Mouse (Mus musculus) CH12.LX (cell line): Measurements from ENCODE around the gene Nasp. TPM values are rescaled to one million over a fixed set of nuclear protein-coding genes. Genes with fewer than 3 reads are reported as not detected.
A peak's percentile ranks its signal among the peaks of the same experiment; 100 is the strongest.

Experiments used
- DNase-seq: peaks from one replicate; pipeline ENCODE4 v3.0.0-alpha.2; 2013; ENCODE audit errors: extremely low read depth
- H3K27ac ChIP-seq: 2 replicates; pipeline ENCODE4 v1.5.1; 2012; ENCODE audit warnings: low read depth, mild to moderate bottlenecking, control low read depth, moderate library complexity; ENCODE audit not compliant: insufficient read depth
- H3K27me3 ChIP-seq: replicated peaks from 2 replicates; pipeline ENCODE3; 2012; ENCODE audit warnings: inconsistent platforms
- H3K36me3 ChIP-seq, 2 experiments: replicated peaks in 1 of 2; 2 replicates each; pipeline versions ENCODE3 to v1.6.1; 2012; ENCODE audit warnings: inconsistent platforms in 1 of 2, low read length in 1 of 2, mild to moderate bottlenecking in 1 of 2, mixed read lengths in 1 of 2, moderate library complexity in 1 of 2; ENCODE audit not compliant: control insufficient read depth in 1 of 2, insufficient read depth in 1 of 2
- H3K4me1 ChIP-seq, 2 experiments: 2 replicates each; pipeline ENCODE4 v1.6.1; 2012; ENCODE audit warnings: inconsistent platforms in 1 of 2, moderate library complexity in 1 of 2; ENCODE audit not compliant: insufficient read depth in 2 of 2, control insufficient read depth in 1 of 2
- H3K4me2 ChIP-seq: 2 replicates; pipeline ENCODE4 v1.6.1; 2012; ENCODE audit warnings: low read depth, mild to moderate bottlenecking, control low read depth; ENCODE audit not compliant: poor library complexity, insufficient read depth, severe bottlenecking
- H3K4me3 ChIP-seq, 3 experiments: fragments of 150-350 bp in 1 of 3; sonication (generic) in 1 of 3; replicated peaks in 1 of 3; 2 replicates each; pipeline versions ENCODE3 to v1.5.1; 2011 to 2012; ENCODE audit warnings: low read depth in 2 of 3, low read length in 2 of 3, mild to moderate bottlenecking in 2 of 3, moderate library complexity in 2 of 3, control low read depth in 1 of 3, improper control_type of control experiment in 1 of 3, inconsistent platforms in 1 of 3, mixed read lengths in 1 of 3; ENCODE audit not compliant: poor library complexity in 1 of 3
- H3K79me2 ChIP-seq: replicated peaks from 2 replicates; pipeline ENCODE4 v1.6.1; 2012; ENCODE audit warnings: mild to moderate bottlenecking, moderate library complexity; ENCODE audit not compliant: control insufficient read depth, poor library complexity, insufficient read depth, severe bottlenecking; ENCODE audit errors: extremely low read depth
- H3K9ac ChIP-seq: 2 replicates; pipeline ENCODE4 v1.6.1; 2012; ENCODE audit warnings: low read depth, mild to moderate bottlenecking, control low read depth, moderate library complexity; ENCODE audit not compliant: insufficient read depth
- H3K9me3 ChIP-seq: replicated peaks from 2 replicates; pipeline ENCODE3; 2012; ENCODE audit warnings: low read length, inconsistent platforms, mixed read lengths
- CHD1 ChIP-seq: IDR thresholded peaks from 2 replicates; pipeline ENCODE4 v1.6.1; 2012; ENCODE audit warnings: low read depth, low read length, improper control_type of control experiment, inconsistent platforms
- CHD2 ChIP-seq: IDR thresholded peaks from 2 replicates; pipeline ENCODE4 v1.6.1; 2011; ENCODE audit warnings: low read length, improper control_type of control experiment
- CTCF ChIP-seq, 2 experiments: IDR thresholded peaks in 1 of 2; conservative IDR thresholded peaks in 1 of 2; 2 replicates each; pipeline ENCODE4 v1.5.1; 2011 to 2012; ENCODE audit warnings: low read depth in 2 of 2, low read length in 2 of 2, improper control_type of control experiment in 1 of 2, inconsistent platforms in 1 of 2, mild to moderate bottlenecking in 1 of 2, moderate library complexity in 1 of 2
- E2F4 ChIP-seq: IDR thresholded peaks from 2 replicates; pipeline ENCODE4 v1.6.1; 2011; ENCODE audit warnings: low read depth, low read length, improper control_type of control experiment; ENCODE audit not compliant: insufficient replicate concordance
- ELF1 ChIP-seq: IDR thresholded peaks from 2 replicates; pipeline ENCODE4 v1.6.1; 2014; ENCODE audit warnings: low read depth, mild to moderate bottlenecking, inconsistent platforms, low read length, improper control_type of control experiment
- EP300 ChIP-seq: IDR thresholded peaks from 2 replicates; pipeline ENCODE4 v1.6.1; 2011; ENCODE audit warnings: low read length, improper control_type of control experiment
- ETS1 ChIP-seq: conservative IDR thresholded peaks from 2 replicates; pipeline ENCODE4 v1.6.1; 2012; ENCODE audit warnings: low read depth, mild to moderate bottlenecking, inconsistent platforms, low read length, improper control_type of control experiment, moderate library complexity
- GABPA ChIP-seq: IDR thresholded peaks from 2 replicates; pipeline ENCODE4 v1.6.1; 2012; ENCODE audit warnings: low read depth, low read length, improper control_type of control experiment, inconsistent platforms; ENCODE audit not compliant: insufficient replicate concordance
- HCFC1 ChIP-seq: IDR thresholded peaks from 2 replicates; pipeline ENCODE4 v1.6.1; 2012; ENCODE audit warnings: low read depth, mild to moderate bottlenecking, inconsistent platforms, low read length, improper control_type of control experiment
- IRF4 ChIP-seq: IDR thresholded peaks from 2 replicates; pipeline ENCODE4 v1.6.1; 2014; ENCODE audit warnings: low read depth, mild to moderate bottlenecking, inconsistent platforms, low read length, improper control_type of control experiment
- JUN ChIP-seq: IDR thresholded peaks from 2 replicates; pipeline ENCODE4 v1.6.1; 2011; ENCODE audit warnings: low read depth, mild to moderate bottlenecking, low read length, improper control_type of control experiment, moderate library complexity; ENCODE audit not compliant: insufficient read depth
- KAT2A ChIP-seq: IDR thresholded peaks from 2 replicates; pipeline ENCODE4 v1.6.1; 2012; ENCODE audit warnings: low read length, improper control_type of control experiment, inconsistent platforms; ENCODE audit not compliant: insufficient replicate concordance
- MAFK ChIP-seq: IDR thresholded peaks from 2 replicates; pipeline ENCODE4 v1.6.1; 2011; ENCODE audit warnings: low read length, improper control_type of control experiment; ENCODE audit not compliant: insufficient replicate concordance
- MAX ChIP-seq: IDR thresholded peaks from 2 replicates; pipeline ENCODE4 v1.6.1; 2011; ENCODE audit warnings: low read length, improper control_type of control experiment
- MAZ ChIP-seq: IDR thresholded peaks from 2 replicates; pipeline ENCODE4 v1.6.1; 2012; ENCODE audit warnings: low read depth, mild to moderate bottlenecking, inconsistent platforms, low read length, improper control_type of control experiment, moderate library complexity
- MXI1 ChIP-seq: IDR thresholded peaks from 2 replicates; pipeline ENCODE4 v1.6.1; 2011; ENCODE audit warnings: mild to moderate bottlenecking, low read depth, low read length, improper control_type of control experiment
- POLR2A ChIP-seq: IDR thresholded peaks from 2 replicates; pipeline ENCODE4 v1.6.1; 2011; ENCODE audit warnings: low read depth, mild to moderate bottlenecking, improper control_type of control experiment, low read length
- POLR2AphosphoS2 ChIP-seq: IDR thresholded peaks from 2 replicates; pipeline ENCODE4 v1.6.1; 2011; ENCODE audit warnings: low read depth, low read length, improper control_type of control experiment
- RCOR1 ChIP-seq: conservative IDR thresholded peaks from 2 replicates; pipeline ENCODE4 v1.6.1; 2012; ENCODE audit warnings: low read depth, mild to moderate bottlenecking, inconsistent platforms, low read length, improper control_type of control experiment
- SIN3A ChIP-seq: IDR thresholded peaks from 2 replicates; pipeline ENCODE4 v1.6.1; 2012; ENCODE audit warnings: low read length, improper control_type of control experiment, inconsistent platforms
- TBP ChIP-seq: conservative IDR thresholded peaks from 2 replicates; pipeline ENCODE4 v1.6.1; 2011; ENCODE audit warnings: low read depth, low read length, improper control_type of control experiment
- UBTF ChIP-seq: IDR thresholded peaks from 2 replicates; pipeline ENCODE4 v1.6.1; 2012; ENCODE audit warnings: low read depth, mild to moderate bottlenecking, inconsistent platforms, low read length, improper control_type of control experiment, moderate library complexity
- USF2 ChIP-seq: conservative IDR thresholded peaks from 2 replicates; pipeline ENCODE4 v1.6.1; 2011; ENCODE audit warnings: low read depth, low read length, improper control_type of control experiment
- ZNF384 ChIP-seq: IDR thresholded peaks from 2 replicates; pipeline ENCODE4 v1.6.1; 2012; ENCODE audit warnings: low read depth, low read length, improper control_type of control experiment, inconsistent platforms
- dilution Hi-C: fragments of 300-500 bp; cut with MboI; formaldehyde crosslinking; loops from 2 replicates; pipeline ENCODE4 v1.14.3; 2020; ENCODE audit warnings: low sequenced_read_pairs; ENCODE audit not compliant: extremely low pct_unique_long_range_greater_than_20kb, extremely low pct_ligation_motif_present
- in situ Hi-C: fragments of 300-500 bp; cut with MboI; formaldehyde crosslinking; loops from 3 replicates; pipeline ENCODE4 v1.14.3; 2019; ENCODE audit warnings: low sequenced_read_pairs, low pct_ligation_motif_present, low pct_unique_long_range_greater_than_20kb, mixed read lengths
- polyA plus RNA-seq: library from polyadenylated mRNA; unstranded; fragments of >175 nt; gene quantifications from 2 replicates; pipeline ENCODE4 v1.2.1, GENCODE M21; 2012; ENCODE audit warnings: low read depth; ENCODE audit not compliant: insufficient read length
- total RNA-seq, 2 experiments: library from RNA; depleted of rRNA; stranded (reverse); fragments of 300-350 nt in 1 of 2; fragments of >200 nt in 1 of 2; gene quantifications; 2 replicates each; pipeline ENCODE4 v1.2.3; 2012 to 2014

Gene Nasp
- total and polyA plus RNA-seq, 3 experiments = 139 to 347 (median 308) TPM

DNA sequence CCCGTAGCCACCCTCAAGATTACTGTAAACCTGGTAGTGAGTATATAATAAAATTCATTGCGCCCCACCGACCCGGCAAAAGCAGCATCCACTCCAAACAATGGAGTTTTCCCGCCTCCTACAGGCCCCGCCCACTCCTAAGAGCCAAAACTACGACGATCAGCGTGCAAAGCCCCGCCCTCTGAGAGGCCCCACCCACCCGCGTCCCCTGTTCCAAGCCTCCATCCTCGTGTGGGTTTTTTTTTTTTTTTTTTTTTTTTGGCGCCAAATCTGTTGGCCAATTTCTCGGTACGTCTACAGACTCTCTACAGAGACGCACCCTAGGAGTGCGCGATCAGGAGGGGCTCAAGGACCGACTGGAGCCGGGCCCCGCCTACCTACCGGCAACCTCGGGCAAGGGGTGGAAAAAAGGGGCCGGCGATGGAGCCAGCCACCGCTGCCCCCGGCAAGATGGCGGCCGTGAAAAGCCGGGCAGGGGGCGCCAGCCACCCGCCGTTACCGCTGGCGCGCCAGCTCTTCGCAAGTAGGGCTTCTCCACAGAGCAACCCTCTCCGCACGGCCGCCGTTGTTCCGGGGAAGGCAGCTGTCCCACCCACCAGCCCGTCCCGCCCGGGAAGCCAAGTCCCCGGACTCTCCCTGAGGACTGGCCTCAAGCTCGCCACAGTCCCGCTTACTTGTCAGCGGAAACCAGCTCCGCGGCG is 933 bp downstream of the Nasp start:
- peaks cover 0 to 22% of the 10 kb centered on the region in 2 experiments for H3K36me3 ChIP-seq
- H3K79me2 ChIP-seq = peaks cover 41% of the 10 kb centered on the region
- H3K4me2 ChIP-seq = peak overlapping the region; percentile 93
- H3K4me3 ChIP-seq = peak overlapping the region; percentile 90 to 99 (median 97)
- H3K9ac ChIP-seq = peak overlapping the region; percentile 85
- peak; percentile 96 for DNase-seq
- in situ Hi-C loops (no loop called here), dilution Hi-C loops (no loop called here)
- H3K27me3 ChIP-seq = no peaks in the 10 kb centered on the region
- no peaks in the 10 kb centered on the region for H3K9me3 ChIP-seq
- H3K4me1 ChIP-seq = peaks cover 4 to 27% of the 10 kb centered on the region in 2 experiments; a peak in 3 of 4 replicates
- peak overlapping the region; percentile 82 for H3K27ac ChIP-seq
- TF ChIP-seq CTCF (conservative IDR thresholded peaks at IDR 0.05 in 1 of 2, IDR thresholded peaks at IDR 0.05 in 1 of 2; ENCODE audit: low read depth in 2 of 2, low read length in 2 of 2) = peak in 1 of 2 experiments; percentile 24; a peak in 1 of 4 replicates
- TF ChIP-seq IRF4 = peak; percentile 25; the same call in 1 of the 2 replicates
- no peak for TF ChIP-seq ETS1
- no peak for TF ChIP-seq UBTF
- no peak for TF ChIP-seq RCOR1
- no peak for TF ChIP-seq CHD1
- no peak for TF ChIP-seq EP300
- peak; percentile 94 for TF ChIP-seq E2F4
- peak; percentile 64 for TF ChIP-seq SIN3A
- no peak for TF ChIP-seq HCFC1
- TF ChIP-seq MAZ = peak; percentile 55; the same call in 1 of the 2 replicates
- peak; percentile 70 for TF ChIP-seq MXI1
- TF ChIP-seq ZNF384 = peak; percentile 95
- TF ChIP-seq MAX = peak; percentile 51; the same call in 1 of the 2 replicates
- TF ChIP-seq TBP = no peak
- no peak for TF ChIP-seq POLR2A
- TF ChIP-seq MAFK = no peak
- TF ChIP-seq CHD2 = no peak
- no peak for TF ChIP-seq POLR2AphosphoS2
- TF ChIP-seq GABPA = no peak
- TF ChIP-seq KAT2A = 0 out of 2 replicates have a peak, but pooled peaks have one; percentile 13
- TF ChIP-seq, all 38 proteins: peak for 9

GRCm38 (mm10) chr4:116624831-116625230 is 2.9 kb downstream of the Nasp start:
- Histone ChIP-seq H3K27ac (no peak overlapping the region), H3K9ac (peak overlapping the region; percentile 30; the same call in 1 of the 2 replicates), H3K9me3 (no peaks in the 10 kb centered on the region), H3K79me2 (peaks cover 57% of the 10 kb centered on the region), H3K4me3 (no peak overlapping the region), H3K27me3 (no peaks in the 10 kb centered on the region), H3K36me3 (peaks cover 10 to 40% of the 10 kb centered on the region in 2 experiments), H3K4me2 (peak overlapping the region; percentile 93), H3K4me1 (peaks cover 4 to 22% of the 10 kb centered on the region in 2 experiments; a peak in 3 of 4 replicates)
- in situ Hi-C loops = no loop called here
- TF ChIP-seq SIN3A (no peak), EP300 (no peak), POLR2AphosphoS2 (no peak), ELF1 (no peak), USF2 (no peak), JUN (no peak), MAX (no peak), MXI1 (no peak), ZNF384 (no peak)
- DNase-seq = no peak
- dilution Hi-C loops = no loop called here
